Mouse (Mus musculus): ENCODE data around the gene Ddah2. TPM values are rescaled to one million over a fixed set of nuclear protein-coding genes. Genes with fewer than 3 reads are reported as not detected.

Gene Ddah2
- polyA plus RNA-seq, 1 experiment from 2014 or later: 527 TPM

GRCm38 (mm10) chr17:35094475-35095365 lies 35.9 kb downstream of the Ddah2 start:
- Histone ChIP-seq H3K4me3 (no peak overlapping the region), H3K4me1 (peaks cover 12% of the 10 kb centered on the region), H3K27ac (replicated peaks) (no peak overlapping the region), H3K9me3 (replicated peaks) (no peaks in the 10 kb centered on the region), H3K36me3 (peaks cover 93% of the 10 kb centered on the region), H3K27me3 (ENCODE audit: low read depth, poor library complexity, severe bottlenecking) (no peaks in the 10 kb centered on the region)
- 91% methylated on average over 15 of the region's 15 CpGs for WGBS
- DNase-seq (ENCODE audit: low spot score): no peak

GRCm38 (mm10) chr17:35096597-35096996 lies 37.8 kb downstream of the Ddah2 start:
- H3K27me3 ChIP-seq (ENCODE audit: low read depth, poor library complexity, severe bottlenecking): no peaks in the 10 kb centered on the region
- no peak for DNase-seq (ENCODE audit: low spot score)
- peaks cover 99% of the 10 kb centered on the region for H3K36me3 ChIP-seq
- H3K4me1 ChIP-seq: no peaks in the 10 kb centered on the region
- H3K9me3 ChIP-seq (replicated peaks): no peaks in the 10 kb centered on the region
- no peak overlapping the region for H3K27ac ChIP-seq (replicated peaks)
- WGBS: 82% methylated on average over 12 of the region's 12 CpGs
- no peak overlapping the region for H3K4me3 ChIP-seq

- H3K36me3 ChIP-seq: peaks cover 99% of the 10 kb centered on the region
- no peaks in the 10 kb centered on the region for H3K9me3 ChIP-seq (replicated peaks)
- DNase-seq (ENCODE audit: low spot score): no peak
- WGBS: 74% methylated on average over 12 of the region's 12 CpGs
- H3K27me3 ChIP-seq (ENCODE audit: low read depth, poor library complexity, severe bottlenecking): no peaks in the 10 kb centered on the region
- H3K4me3 ChIP-seq: no peak overlapping the region
- no peak overlapping the region for H3K27ac ChIP-seq (replicated peaks)
- no peaks in the 10 kb centered on the region for H3K4me1 ChIP-seq
Observed at GRCm38 (mm10) chr17:35097164-35097655, 38.4 kb downstream of the Ddah2 start.

- no peak overlapping the region for H3K4me3 ChIP-seq
- no peaks in the 10 kb centered on the region for H3K9me3 ChIP-seq (replicated peaks)
- H3K36me3 ChIP-seq: peaks cover 88% of the 10 kb centered on the region
- no peaks in the 10 kb centered on the region for H3K4me1 ChIP-seq
- no peaks in the 10 kb centered on the region for H3K27me3 ChIP-seq (ENCODE audit: low read depth, poor library complexity, severe bottlenecking)
- no peak for DNase-seq (ENCODE audit: low spot score)
- WGBS: 77% methylated on average over 10 of the region's 10 CpGs
- H3K27ac ChIP-seq (replicated peaks): no peak overlapping the region
Observed at GRCm38 (mm10) chr17:35100196-35100765, 41.4 kb downstream of the Ddah2 start.

GRCm38 (mm10) chr17:35101161-35101560 lies 42.3 kb downstream of the Ddah2 start:
- H3K4me3 ChIP-seq: no peak overlapping the region
- DNase-seq (ENCODE audit: low spot score): no peak
- H3K27me3 ChIP-seq (ENCODE audit: low read depth, poor library complexity, severe bottlenecking): no peaks in the 10 kb centered on the region
- H3K36me3 ChIP-seq: peaks cover 79% of the 10 kb centered on the region
- H3K9me3 ChIP-seq (replicated peaks): no peaks in the 10 kb centered on the region
- WGBS: 91% methylated on average over 11 of the region's 11 CpGs
- peaks cover 8% of the 10 kb centered on the region for H3K4me1 ChIP-seq
- no peak overlapping the region for H3K27ac ChIP-seq (replicated peaks)

- H3K36me3 ChIP-seq: peaks cover 68% of the 10 kb centered on the region
- 80% methylated on average over 8 of the region's 8 CpGs for WGBS
Observed at GRCm38 (mm10) chr17:35102299-35102698, 43.5 kb downstream of the Ddah2 start.

GRCm38 (mm10) chr17:35103221-35103690 lies 44.4 kb downstream of the Ddah2 start:
- WGBS: 71% methylated on average over 6 of the region's 6 CpGs
- no peak for DNase-seq (ENCODE audit: low spot score)
- H3K9me3 ChIP-seq (replicated peaks): no peaks in the 10 kb centered on the region
- H3K27me3 ChIP-seq (ENCODE audit: low read depth, poor library complexity, severe bottlenecking): no peaks in the 10 kb centered on the region
- H3K4me3 ChIP-seq: no peak overlapping the region
- peaks cover 12% of the 10 kb centered on the region for H3K4me1 ChIP-seq
- peaks cover 60% of the 10 kb centered on the region for H3K36me3 ChIP-seq
- H3K27ac ChIP-seq (replicated peaks): no peak overlapping the region

More at GRCm38 (mm10) chr17:35102299-35102698, 43.5 kb downstream of the Ddah2 start:
- Histone ChIP-seq H3K9me3 (replicated peaks) (no peaks in the 10 kb centered on the region), H3K4me3 (no peak overlapping the region), H3K27me3 (ENCODE audit: low read depth, poor library complexity, severe bottlenecking) (no peaks in the 10 kb centered on the region), H3K4me1 (peaks cover 12% of the 10 kb centered on the region), H3K27ac (replicated peaks) (no peak overlapping the region)
- DNase-seq (ENCODE audit: low spot score): no peak

- H3K4me1 ChIP-seq: peaks cover 12% of the 10 kb centered on the region
- no peak overlapping the region for H3K4me3 ChIP-seq
- DNase-seq (ENCODE audit: low spot score): no peak
- H3K36me3 ChIP-seq: peaks cover 51% of the 10 kb centered on the region
- no peak overlapping the region for H3K27ac ChIP-seq (replicated peaks)
- no peaks in the 10 kb centered on the region for H3K27me3 ChIP-seq (ENCODE audit: low read depth, poor library complexity, severe bottlenecking)
- WGBS: 93% methylated on average over 7 of the region's 7 CpGs
- H3K9me3 ChIP-seq (replicated peaks): no peaks in the 10 kb centered on the region
Observed at GRCm38 (mm10) chr17:35104079-35104478, 45.2 kb downstream of the Ddah2 start.

- Histone ChIP-seq H3K36me3 (peaks cover 45% of the 10 kb centered on the region), H3K4me3 (no peak overlapping the region), H3K9me3 (replicated peaks) (no peaks in the 10 kb centered on the region), H3K27me3 (ENCODE audit: low read depth, poor library complexity, severe bottlenecking) (no peaks in the 10 kb centered on the region), H3K27ac (replicated peaks) (no peak overlapping the region), H3K4me1 (peaks cover 12% of the 10 kb centered on the region)
- DNase-seq (ENCODE audit: low spot score): no peak
- 79% methylated on average over 6 of the region's 6 CpGs for WGBS
Observed at GRCm38 (mm10) chr17:35104754-35105153, 45.9 kb downstream of the Ddah2 start.

GRCm38 (mm10) chr17:35105740-35106389 lies 47.0 kb downstream of the Ddah2 start:
- 24% methylated on average over 13 of the region's 13 CpGs for WGBS
- peak overlapping the region; percentile 84 for H3K27ac ChIP-seq (replicated peaks)
- DNase-seq (ENCODE audit: low spot score): peak; percentile 47
- no peaks in the 10 kb centered on the region for H3K27me3 ChIP-seq (ENCODE audit: low read depth, poor library complexity, severe bottlenecking)
- H3K4me1 ChIP-seq: peaks cover 12% of the 10 kb centered on the region
- H3K36me3 ChIP-seq: peaks cover 33% of the 10 kb centered on the region
- H3K4me3 ChIP-seq: peak overlapping the region; percentile 38
- H3K9me3 ChIP-seq (replicated peaks): no peaks in the 10 kb centered on the region

GRCm38 (mm10) chr17:35106522-35106921 lies 47.7 kb downstream of the Ddah2 start:
- WGBS: 68% methylated on average over 3 of the region's 3 CpGs
- DNase-seq (ENCODE audit: low spot score): no peak
- Histone ChIP-seq H3K4me3 (peak overlapping the region; percentile 38; the same call in 1 of the 2 replicates), H3K27me3 (ENCODE audit: low read depth, poor library complexity, severe bottlenecking) (no peaks in the 10 kb centered on the region), H3K9me3 (replicated peaks) (no peaks in the 10 kb centered on the region), H3K36me3 (peaks cover 27% of the 10 kb centered on the region), H3K4me1 (peaks cover 12% of the 10 kb centered on the region), H3K27ac (replicated peaks) (peak overlapping the region; percentile 84)

GRCm38 (mm10) chr17:35108097-35108496 lies 49.3 kb downstream of the Ddah2 start, which contains the start of gene Ly6g5c:
Gene Ly6g5c, plus strand, starts transcription at chr17:35108279.
- WGBS: 91% methylated on average over 6 of the region's 6 CpGs

More at GRCm38 (mm10) chr17:35108097-35108496, 49.3 kb downstream of the Ddah2 start, which contains the start of gene Ly6g5c:
- Histone ChIP-seq H3K4me1 (peaks cover 12% of the 10 kb centered on the region), H3K9me3 (replicated peaks) (no peaks in the 10 kb centered on the region), H3K4me3 (no peak within 1 kb of the TSS), H3K27ac (replicated peaks) (no peak within 1 kb of the TSS), H3K36me3 (peaks cover 11% of the 10 kb centered on the region), H3K27me3 (ENCODE audit: low read depth, poor library complexity, severe bottlenecking) (no peaks in the 10 kb centered on the region)
- DNase-seq (ENCODE audit: low spot score): no peak

All from midbrain, embryonic 10.5 days (tissue).